Mouse (Mus musculus) heart, postnatal 0 days (tissue): ENCODE results near the gene Scd1. TPM values are rescaled to one million over a fixed set of nuclear protein-coding genes. Genes with fewer than 3 reads are reported as not detected.

Source experiments
- ATAC-seq: fragments of 200-750 bp; cut with Nextera tagmentation; 2 replicates; pipeline ENCODE4 v1.8.0; 2017; ENCODE audit warnings: low read depth, moderate number of reproducible peaks, moderate library complexity; ENCODE audit not compliant: insufficient read depth
- DNase-seq: peaks from one replicate; pipeline ENCODE4 v3.0.0-alpha.2; 2016; ENCODE audit warnings: low spot score
- H3K27ac ChIP-seq: fragments of 300-500 bp; sonication (generic); 2 replicates; pipeline ENCODE4 v1.5.1; 2014; ENCODE audit warnings: low read depth, mild to moderate bottlenecking
- H3K27me3 ChIP-seq: fragments of 300-500 bp; sonication (generic); 2 replicates; pipeline ENCODE4 v1.6.1; 2014; ENCODE audit warnings: low read length, mixed read lengths; ENCODE audit not compliant: control insufficient read depth, insufficient read depth
- H3K36me3 ChIP-seq: fragments of 300-500 bp; sonication (generic); replicated peaks from 2 replicates; pipeline ENCODE4 v1.6.1; 2014; ENCODE audit warnings: low read length, mixed read lengths; ENCODE audit not compliant: control insufficient read depth, insufficient read depth
- H3K4me1 ChIP-seq: fragments of 300-500 bp; sonication (generic); 2 replicates; pipeline ENCODE4 v1.6.1; 2014; ENCODE audit warnings: antibody characterized with exemption; ENCODE audit not compliant: control insufficient read depth, insufficient read depth
- H3K4me2 ChIP-seq: fragments of 300-500 bp; sonication (generic); 2 replicates; pipeline ENCODE4 v1.6.1; 2014; ENCODE audit warnings: low read depth, mild to moderate bottlenecking, low read length, moderate library complexity
- H3K4me3 ChIP-seq: fragments of 300-500 bp; sonication (generic); 2 replicates; pipeline ENCODE4 v1.5.1; 2014; ENCODE audit warnings: low read depth, low read length
- H3K9ac ChIP-seq: fragments of 300-500 bp; sonication (generic); replicated peaks from 2 replicates; pipeline ENCODE4 v1.6.1; 2014; ENCODE audit warnings: low read depth, low read length, mixed read lengths
- H3K9me3 ChIP-seq: fragments of 300-500 bp; sonication (generic); replicated peaks from 2 replicates; pipeline ENCODE4 v1.6.1; 2016; ENCODE audit warnings: low read length; ENCODE audit not compliant: control insufficient read depth
- CTCF ChIP-seq: IDR thresholded peaks from 2 replicates; pipeline ENCODE4 v1.5.1; 2016; ENCODE audit warnings: antibody characterized with exemption, control low read depth, low read depth
- EP300 ChIP-seq: IDR thresholded peaks from 2 replicates; pipeline ENCODE4 v1.6.1; 2016; ENCODE audit warnings: antibody characterized with exemption, low read depth
- WGBS: fragments of 180-500 bp; shearing (Covaris S2); extraction: QIAGEN DNeasy Blood & Tissue Kit; methylation state at CpG from one replicate; pipeline ENCODE4 v1.1.7; 2014; 5-methylcytosine and 5-hydroxymethylcytosine counted together
- polyA plus RNA-seq: library from polyadenylated mRNA; unstranded; fragments of >200 nt; fragmentation: Nextera tagmentation; extraction: Ambion mirVana; gene quantifications from 2 replicates; pipeline ENCODE4 v1.2.1, GENCODE M21; 2015
- total RNA-seq: library from RNA; depleted of rRNA; stranded (reverse); fragments of >200 nt; gene quantifications from 2 replicates; pipeline ENCODE4 v1.2.3, GENCODE M21; 2014; ENCODE audit warnings: low replicate concordance

Gene Scd1
- total and polyA plus RNA-seq, 2 experiments from 2014 or later, result 0.66 to 6.2 TPM

GRCm38 (mm10) chr19:44410269-44410992 lies 2.8 kb upstream of the Scd1 start:
- Histone ChIP-seq H3K27ac (no peak overlapping the region), H3K27me3 (peaks cover 21% of the 10 kb centered on the region), H3K4me1 (0 out of 2 replicates have a peak, but pooled peaks cover 14% of the 10 kb centered on the region), H3K4me2 (no peak overlapping the region), H3K9me3 (no peaks in the 10 kb centered on the region), H3K36me3 (no peaks in the 10 kb centered on the region), H3K4me3 (no peak overlapping the region), H3K9ac (no peak overlapping the region)
- ATAC-seq, result no peak
- WGBS, result 84% methylated on average over 20 of the region's 20 CpGs
- TF ChIP-seq CTCF, result no peak
- TF ChIP-seq EP300, result no peak
- no peak for DNase-seq

GRCm38 (mm10) chr19:44408595-44408994 lies 916 bp upstream of the Scd1 start:
- H3K9ac ChIP-seq, result no peak overlapping the region
- peak overlapping the region; percentile 84 for H3K4me2 ChIP-seq
- no peak overlapping the region for H3K27ac ChIP-seq
- TF ChIP-seq EP300, result no peak
- no peak for TF ChIP-seq CTCF
- H3K9me3 ChIP-seq, result no peaks in the 10 kb centered on the region
- ATAC-seq, result no peak
- peaks cover 15% of the 10 kb centered on the region for H3K27me3 ChIP-seq
- H3K4me1 ChIP-seq, result 0 out of 2 replicates have a peak, but pooled peaks cover 14% of the 10 kb centered on the region
- DNase-seq, result no peak
- H3K36me3 ChIP-seq, result no peaks in the 10 kb centered on the region
- peak overlapping the region; percentile 48 for H3K4me3 ChIP-seq
- 75% methylated on average over 4 of the region's 4 CpGs for WGBS

- H3K36me3 ChIP-seq, result no peaks in the 10 kb centered on the region
- DNase-seq (peak; percentile 61), ATAC-seq (peak; percentile 84)
- TF ChIP-seq CTCF (no peak), EP300 (no peak)
- WGBS, result under 1% methylated on average over 14 of the region's 14 CpGs
- H3K4me2 ChIP-seq, result peak overlapping the region; percentile 84
- peak overlapping the region; percentile 59 for H3K27ac ChIP-seq
- peak overlapping the region; percentile 48 for H3K4me3 ChIP-seq
- H3K9ac ChIP-seq, result peak overlapping the region; percentile 45
- 0 out of 2 replicates have a peak, but pooled peaks cover 14% of the 10 kb centered on the region for H3K4me1 ChIP-seq
- no peaks in the 10 kb centered on the region for H3K9me3 ChIP-seq
- H3K27me3 ChIP-seq, result peaks cover 15% of the 10 kb centered on the region
These were observed 505 bp upstream of the Scd1 start for GRCm38 (mm10) chr19:44408223-44408545.

GRCm38 (mm10) chr19:44403546-44403945 lies 4.1 kb downstream of the Scd1 start:
- ATAC-seq (no peak), DNase-seq (no peak)
- Histone ChIP-seq H3K4me1 (0 out of 2 replicates have a peak, but pooled peaks cover 14% of the 10 kb centered on the region), H3K27ac (no peak overlapping the region), H3K9ac (no peak overlapping the region), H3K36me3 (no peaks in the 10 kb centered on the region), H3K9me3 (no peaks in the 10 kb centered on the region), H3K27me3 (peaks cover 15% of the 10 kb centered on the region), H3K4me3 (no peak overlapping the region), H3K4me2 (no peak overlapping the region)
- TF ChIP-seq EP300, result no peak
- TF ChIP-seq CTCF, result no peak
- WGBS, result 78% methylated on average over 6 of the region's 6 CpGs

- DNase-seq (no peak), ATAC-seq (no peak)
- TF ChIP-seq CTCF (no peak), EP300 (no peak)
- Histone ChIP-seq H3K36me3 (no peaks in the 10 kb centered on the region), H3K9me3 (no peaks in the 10 kb centered on the region), H3K4me3 (no peak overlapping the region), H3K4me1 (no peaks in the 10 kb centered on the region), H3K4me2 (no peak overlapping the region), H3K9ac (no peak overlapping the region), H3K27me3 (no peaks in the 10 kb centered on the region), H3K27ac (no peak overlapping the region)
- 67% methylated on average over 8 of the region's 8 CpGs for WGBS
These were observed 7.0 kb downstream of the Scd1 start for GRCm38 (mm10) chr19:44400484-44401197.
